In the genomic region with DNA sequence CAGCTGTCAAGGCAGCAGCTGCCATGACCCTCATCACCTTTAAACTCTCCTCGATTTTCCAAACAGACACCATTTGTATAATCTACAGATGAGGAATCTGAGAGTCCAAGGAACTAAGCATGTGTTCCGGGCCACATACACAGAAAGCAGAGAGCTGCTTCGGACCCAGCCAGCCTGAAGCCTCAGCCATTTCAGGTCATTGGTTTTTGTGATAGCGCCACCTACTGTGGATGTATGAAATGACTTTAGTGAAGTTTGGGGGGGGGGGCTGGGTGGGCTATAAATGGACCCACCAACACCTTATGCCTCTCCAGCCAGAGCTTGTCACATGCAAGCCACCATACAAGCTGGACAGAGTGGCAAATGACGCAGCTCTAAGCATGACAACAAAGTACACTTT, we compare ENCODE assay signal across 11 mouse cellular contexts. TPM values are rescaled to one million over a fixed set of nuclear protein-coding genes. Genes with fewer than 3 reads are reported as not detected.
DNase-seq lines count a peak whose midpoint lies in the region; ATAC-seq and TF ChIP-seq lines count a peak whose summit lies in the region.
"Had no signal": no experiment of that assay in that cellular context is flagged by ENCODE, and none has a peak within 500 bp of the region (broad histone marks: within the 10 kb centered on the region; RNA-seq: fewer than 3 reads in every experiment).

No protein-coding gene starts in this region.

- no peaks in the 10 kb centered on the region for H3K79me2 ChIP-seq in heart, adult 2 months (replicated peaks; ENCODE audit: control insufficient read depth, insufficient read depth, low read length)
- no peaks in the 10 kb centered on the region for H3K79me2 ChIP-seq in CH12.LX (replicated peaks; ENCODE audit: control insufficient read depth, extremely low read depth, insufficient read depth, poor library complexity, severe bottlenecking)

- no peak overlapping the region for H3K27ac ChIP-seq in heart, adult 2 months
- H3K27ac ChIP-seq in liver, embryonic 14.5 days, result no peak overlapping the region
- H3K27ac ChIP-seq in liver, embryonic 12.5 days, result no peak overlapping the region
- no peak overlapping the region for H3K27ac ChIP-seq in CH12.LX (ENCODE audit: insufficient read depth, low read depth)
- H3K27ac ChIP-seq in cortical plate, adult 2 months (ENCODE audit: insufficient read depth, low read length), result no peak overlapping the region
- H3K27ac ChIP-seq: hindbrain, embryonic 15.5 days; macrophage had no signal

- no peak for TF ChIP-seq EP300 in heart, adult 2 months (IDR thresholded peaks at IDR 0.05; ENCODE audit: insufficient read depth, low read depth, low read length)
- TF ChIP-seq EP300 in liver, embryonic 14.5 days (IDR thresholded peaks at IDR 0.05; ENCODE audit: low read depth), result no peak
- no peak for TF ChIP-seq EP300 in CH12.LX (IDR thresholded peaks at IDR 0.05; ENCODE audit: low read length)

- no peak overlapping the region for H3K4me2 ChIP-seq in liver, embryonic 14.5 days (ENCODE audit: low read depth)
- H3K4me2 ChIP-seq in liver, embryonic 12.5 days, result no peak overlapping the region
- no peak overlapping the region for H3K4me2 ChIP-seq in CH12.LX (ENCODE audit: insufficient read depth, low read depth, poor library complexity, severe bottlenecking)
- H3K4me2 ChIP-seq: hindbrain, embryonic 15.5 days had no signal

- ATAC-seq in liver, embryonic 14.5 days (ENCODE audit: insufficient read depth), result no peak
- no peak for ATAC-seq in liver, embryonic 12.5 days
- ATAC-seq in megakaryocyte-erythroid progenitor cell, adult 5-6 weeks (replicated peaks; ENCODE audit: low FRiP score, low TSS enrichment, poor library complexity, severe bottlenecking), result no peak

- 37% methylated on average over 5 of the region's 5 CpGs for WGBS in heart, adult 2 months
- WGBS in liver, embryonic 14.5 days (ENCODE audit: insufficient replicate concordance), result 35% methylated on average over 5 of the region's 5 CpGs
- 32% methylated on average over 5 of the region's 5 CpGs for WGBS in liver, embryonic 12.5 days (ENCODE audit: insufficient replicate concordance)

- H3K27me3 ChIP-seq in heart, adult 2 months (ENCODE audit: control insufficient read depth, insufficient read depth, low read length), result no peaks in the 10 kb centered on the region
- H3K27me3 ChIP-seq in liver, embryonic 14.5 days (ENCODE audit: control insufficient read depth, insufficient read depth, low read length), result no peaks in the 10 kb centered on the region
- peaks cover 26% of the 10 kb centered on the region for H3K27me3 ChIP-seq in liver, embryonic 12.5 days (replicated peaks)
- H3K27me3 ChIP-seq in CH12.LX (replicated peaks), result peaks cover 32% of the 10 kb centered on the region

- DNase-seq in heart, adult 2 months, result no peak
- no peak for DNase-seq in heart, postnatal 4 days
- DNase-seq in liver, embryonic 14.5 days (ENCODE audit: low read depth in 3 of 3, low spot score in 3 of 3), result no peak
- DNase-seq in CH12.LX (ENCODE audit: extremely low read depth), result no peak
- no peak for DNase-seq in cerebellum, adult 11-12 months

- TF ChIP-seq CTCF in heart, adult 2 months (IDR thresholded peaks at IDR 0.05), result peak; percentile 40
- peak; percentile 26; the same call in 1 of the 2 replicates for TF ChIP-seq CTCF in liver, embryonic 14.5 days (IDR thresholded peaks at IDR 0.05; ENCODE audit: low read depth)
- TF ChIP-seq CTCF in CH12.LX (conservative IDR thresholded peaks at IDR 0.05 in 1 of 2, IDR thresholded peaks at IDR 0.05 in 1 of 2; ENCODE audit: low read depth in 2 of 2, low read length in 2 of 2), result peak in 1 of 2 experiments; percentile 43; a peak in 2 of 4 replicates
- TF ChIP-seq CTCF in cortical plate, adult 2 months (IDR thresholded peaks at IDR 0.05; ENCODE audit: extremely low read depth, insufficient read depth, low read length), result peak; percentile 44

- H3K9ac ChIP-seq in heart, adult 2 months (ENCODE audit: low read depth, low read length), result no peak overlapping the region
- no peak overlapping the region for H3K9ac ChIP-seq in liver, embryonic 14.5 days (replicated peaks)
- H3K9ac ChIP-seq in liver, embryonic 12.5 days, result no peak overlapping the region
- H3K9ac ChIP-seq in CH12.LX (ENCODE audit: insufficient read depth, low read depth), result no peak overlapping the region
- H3K9ac ChIP-seq: hindbrain, embryonic 15.5 days had no signal

- no peaks in the 10 kb centered on the region for H3K9me3 ChIP-seq in liver, embryonic 14.5 days (ENCODE audit: control insufficient read depth, low read length)
- no peaks in the 10 kb centered on the region for H3K9me3 ChIP-seq in liver, embryonic 12.5 days (replicated peaks)
- peaks cover 7% of the 10 kb centered on the region for H3K9me3 ChIP-seq in CH12.LX (replicated peaks; ENCODE audit: low read length)
- H3K9me3 ChIP-seq: hindbrain, embryonic 15.5 days had no signal

- no peaks in the 10 kb centered on the region for H3K36me3 ChIP-seq in heart, adult 2 months (ENCODE audit: control insufficient read depth, insufficient read depth, low read length)
- H3K36me3 ChIP-seq in liver, embryonic 14.5 days (replicated peaks; ENCODE audit: control insufficient read depth, insufficient read depth, low read depth), result no peaks in the 10 kb centered on the region
- no peaks in the 10 kb centered on the region for H3K36me3 ChIP-seq in liver, embryonic 12.5 days
- H3K36me3 ChIP-seq in CH12.LX (replicated peaks in 1 of 2; ENCODE audit: control insufficient read depth in 1 of 2, insufficient read depth in 1 of 2, low read length in 1 of 2), result no peaks in the 10 kb centered on the region
- H3K36me3 ChIP-seq: hindbrain, embryonic 15.5 days had no signal

- intact Hi-C loops in heart, adult 2 months (cut with DNase I), result no loop called here

- peak; percentile 13 for TF ChIP-seq RAD21 in CH12.LX (IDR thresholded peaks at IDR 0.05; ENCODE audit: low read depth, low read length)

- dilution Hi-C loops in CH12.LX (cut with MboI; ENCODE audit: extremely low pct_ligation_motif_present, extremely low pct_unique_long_range_greater_than_20kb, low sequenced_read_pairs), result no loop called here

- in situ Hi-C loops in CH12.LX (cut with MboI; ENCODE audit: low pct_ligation_motif_present, low pct_unique_long_range_greater_than_20kb, low sequenced_read_pairs), result no loop called here

- no peak overlapping the region for H3K4me3 ChIP-seq in heart, adult 2 months
- H3K4me3 ChIP-seq in liver, embryonic 14.5 days (ENCODE audit: insufficient read depth in 1 of 2, low read depth in 2 of 2, low read length in 2 of 2), result no peak overlapping the region
- H3K4me3 ChIP-seq in liver, embryonic 12.5 days, result no peak overlapping the region
- no peak overlapping the region for H3K4me3 ChIP-seq in CH12.LX (replicated peaks in 1 of 3; ENCODE audit: low read depth in 2 of 3, low read length in 2 of 3, poor library complexity in 1 of 3)
- H3K4me3 ChIP-seq in cortical plate, adult 2 months (ENCODE audit: insufficient read depth, low read length), result no peak overlapping the region
- H3K4me3 ChIP-seq: hindbrain, embryonic 15.5 days had no signal

- no peaks in the 10 kb centered on the region for H3K4me1 ChIP-seq in heart, adult 2 months (ENCODE audit: control insufficient read depth, insufficient read depth, low read length)
- H3K4me1 ChIP-seq in liver, embryonic 14.5 days (replicated peaks; ENCODE audit: control insufficient read depth in 2 of 2, insufficient read depth in 2 of 2, low read length in 1 of 2), result no peaks in the 10 kb centered on the region
- 0 out of 2 replicates have a peak, but pooled peaks cover 5% of the 10 kb centered on the region for H3K4me1 ChIP-seq in liver, embryonic 12.5 days
- H3K4me1 ChIP-seq in CH12.LX (ENCODE audit: control insufficient read depth in 1 of 2, insufficient read depth in 2 of 2), result no peaks in the 10 kb centered on the region; a peak in 1 of 4 replicates
- no peaks in the 10 kb centered on the region for H3K4me1 ChIP-seq in cortical plate, adult 2 months (ENCODE audit: control insufficient read depth, insufficient read depth, low read length)
- H3K4me1 ChIP-seq: hindbrain, embryonic 15.5 days had no signal

- no peak for TF ChIP-seq POLR2A in heart, adult 2 months (IDR thresholded peaks at IDR 0.05; ENCODE audit: insufficient read depth, low read depth, low read length)
- no peak for TF ChIP-seq POLR2A in CH12.LX (IDR thresholded peaks at IDR 0.05; ENCODE audit: low read depth, low read length)
- no peak for TF ChIP-seq POLR2A in cortical plate, adult 2 months (IDR thresholded peaks at IDR 0.05; ENCODE audit: extremely low read depth, insufficient read depth, low read length)

RNA-seq across cellular contexts. Expression of gene Bmp7, which starts 8.9 kb away (rescaled TPM):
- under 1 TPM; 0.86 to 0.94 TPM for total RNA-seq in heart, adult 2 months (2021)
- polyA plus RNA-seq in heart, adult 2 months (2012; rRNA removed), result 1.4 and 2.1 TPM in 2 replicates
- 10 to 100 TPM; 16.1 to 20.1 TPM for total RNA-seq in heart, postnatal 4 days (2021)
- polyA plus RNA-seq in liver, embryonic 14.5 days (2012; rRNA removed), result 1.7 and 2.0 TPM in 2 replicates
- polyA plus RNA-seq in liver, embryonic 14.5 days (2014; fragmentation: Nextera tagmentation; extraction: Ambion mirVana), result 1.7 and 1.8 TPM in 2 replicates
- polyA plus RNA-seq in liver, embryonic 12.5 days (2016; fragmentation: Nextera tagmentation; extraction: Ambion mirVana), result 3.3 and 4.4 TPM in 2 replicates
- total RNA-seq in CH12.LX (2012; rRNA removed) (0.34 and 0.47 TPM in 2 replicates), CH12.LX (2014; rRNA removed) (0.16 and 0.69 TPM in 2 replicates)
- 0.31 and 0.51 TPM in 2 replicates for polyA plus RNA-seq in CH12.LX (2012; ENCODE audit: insufficient read length, low read depth)
- 8.1 and 9.4 TPM in 2 replicates for polyA plus RNA-seq in cortical plate, adult 2 months (2012; rRNA removed)
- total RNA-seq in megakaryocyte-erythroid progenitor cell, adult 5-6 weeks (2014; fragmentation: Nextera tagmentation), result not detected in 2 replicates
- not detected in 2 replicates for total RNA-seq in megakaryocyte-erythroid progenitor cell, adult 5-6 weeks (2017)
- total RNA-seq: granulocyte monocyte progenitor cell, adult 5-6 weeks had no signal

RNA-seq across cellular contexts. Expression of gene Spo11, which starts 28.4 kb away (rescaled TPM):
- total RNA-seq in heart, adult 2 months (2021), result not detected
- 0.14 TPM in 1 of 2 replicates, not detected in the other for polyA plus RNA-seq in heart, adult 2 months (2012; rRNA removed)
- not detected for total RNA-seq in heart, postnatal 4 days (2021)
- 0.01 and 0.03 TPM in 2 replicates for polyA plus RNA-seq in liver, embryonic 14.5 days (2012; rRNA removed)
- not detected in 2 replicates for polyA plus RNA-seq in liver, embryonic 14.5 days (2014; fragmentation: Nextera tagmentation; extraction: Ambion mirVana)
- 0.10 TPM in 1 of 2 replicates, not detected in the other for polyA plus RNA-seq in liver, embryonic 12.5 days (2016; fragmentation: Nextera tagmentation; extraction: Ambion mirVana)
- total RNA-seq in CH12.LX (2012; rRNA removed) (0.13 and 0.34 TPM in 2 replicates), CH12.LX (2014; rRNA removed) (not detected in 2 replicates)
- 0.08 and 0.16 TPM in 2 replicates for polyA plus RNA-seq in CH12.LX (2012; ENCODE audit: insufficient read length, low read depth)
- 0.36 and 0.67 TPM in 2 replicates for polyA plus RNA-seq in cortical plate, adult 2 months (2012; rRNA removed)
- 2.1 and 2.6 TPM in 2 replicates for total RNA-seq in megakaryocyte-erythroid progenitor cell, adult 5-6 weeks (2014; fragmentation: Nextera tagmentation)
- 0.53 TPM in 1 of 2 replicates, not detected in the other for total RNA-seq in megakaryocyte-erythroid progenitor cell, adult 5-6 weeks (2017)
- total RNA-seq: granulocyte monocyte progenitor cell, adult 5-6 weeks had no signal
- polyA plus RNA-seq: macrophage had no signal

RNA-seq across cellular contexts. Expression of gene Rae1, which starts 50.9 kb away (rescaled TPM):
- total RNA-seq in heart, adult 2 months (2021), result 10 to 100 TPM; 22.8 to 23.0 TPM
- polyA plus RNA-seq in heart, adult 2 months (2012; rRNA removed), result 27.8 and 44.8 TPM in 2 replicates
- 10 to 100 TPM; 55.9 to 60.3 TPM for total RNA-seq in heart, postnatal 4 days (2021)
- polyA plus RNA-seq in liver, embryonic 14.5 days (2012; rRNA removed), result 39.4 and 45.9 TPM in 2 replicates
- polyA plus RNA-seq in liver, embryonic 14.5 days (2014; fragmentation: Nextera tagmentation; extraction: Ambion mirVana), result 65.3 and 71.1 TPM in 2 replicates
- 117 and 119 TPM in 2 replicates for polyA plus RNA-seq in liver, embryonic 12.5 days (2016; fragmentation: Nextera tagmentation; extraction: Ambion mirVana)
- total RNA-seq in CH12.LX (2012; rRNA removed), result 86.3 and 97.7 TPM in 2 replicates
- total RNA-seq in CH12.LX (2014; rRNA removed), result 114 and 115 TPM in 2 replicates
- 86.1 and 95.0 TPM in 2 replicates for polyA plus RNA-seq in CH12.LX (2012; ENCODE audit: insufficient read length, low read depth)
- 68.4 and 79.6 TPM in 2 replicates for polyA plus RNA-seq in cortical plate, adult 2 months (2012; rRNA removed)
- total RNA-seq in megakaryocyte-erythroid progenitor cell, adult 5-6 weeks (2014; fragmentation: Nextera tagmentation), result 142 and 149 TPM in 2 replicates
- 79.4 and 102 TPM in 2 replicates for total RNA-seq in megakaryocyte-erythroid progenitor cell, adult 5-6 weeks (2017)
